Mouse (Mus musculus) ES-Bruce4 (cell line): ENCODE results near the gene Tsc22d3.

Experiments
- CTCF ChIP-seq: IDR thresholded peaks from one replicate; pipeline ENCODE4 v1.8.1; 2011; ENCODE audit warnings: low read depth, low read length
- EP300 ChIP-seq: IDR thresholded peaks from 2 replicates; pipeline ENCODE4 v1.6.1; 2011; ENCODE audit warnings: low read depth, low read length; ENCODE audit not compliant: insufficient read depth
- POLR2A ChIP-seq: IDR thresholded peaks from one replicate; pipeline ENCODE4 v1.8.1; 2011; ENCODE audit warnings: low read length; ENCODE audit not compliant: insufficient read depth

DNA sequence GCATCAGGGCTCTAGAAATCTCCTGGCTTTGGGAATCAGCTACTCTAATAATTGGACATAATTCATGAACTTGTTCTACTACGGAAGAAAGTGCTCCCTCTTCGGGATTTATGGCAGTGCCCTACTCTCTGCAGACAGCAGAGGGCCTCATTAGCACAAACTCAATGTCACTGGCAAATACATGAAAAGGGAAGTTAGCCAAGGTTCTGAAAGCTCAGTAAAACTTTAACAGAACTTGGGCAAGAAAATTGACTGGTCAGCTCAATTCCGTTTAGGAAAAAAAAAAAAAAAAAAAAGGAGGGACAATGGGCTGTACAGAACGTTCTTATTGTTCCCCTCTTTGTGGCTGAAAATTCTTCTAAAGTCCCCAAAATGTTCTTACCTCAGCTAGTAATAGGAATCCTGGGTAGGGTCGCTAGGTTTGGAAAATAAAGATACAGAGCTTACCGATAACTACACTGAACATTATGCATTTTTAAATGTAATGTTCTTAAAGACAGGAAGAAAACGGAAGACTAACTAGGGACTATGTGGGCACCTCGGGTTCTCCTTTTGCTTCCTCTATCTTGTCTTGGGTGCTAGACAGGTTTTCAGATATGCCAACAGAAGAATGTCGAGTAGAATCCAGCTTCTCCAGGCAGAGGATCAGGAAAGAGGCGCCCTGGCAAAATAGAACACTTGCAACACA, 108.4 kb downstream of the Tsc22d3 start:
- no peak for TF ChIP-seq EP300
- no peak for TF ChIP-seq CTCF
- TF ChIP-seq POLR2A: no peak
